Mouse (Mus musculus): ENCODE results near the gene Inip. TPM values are rescaled to one million over a fixed set of nuclear protein-coding genes. Genes with fewer than 3 reads are reported as not detected.

Inip gene
- polyA plus RNA-seq, 2 experiments = 20.4 to 40.0 TPM

- no peak for DNase-seq (ENCODE audit: low spot score)
- Histone ChIP-seq H3K4me1 (ENCODE audit: control insufficient read depth, insufficient read depth, low read length) (no peaks in the 10 kb centered on the region), H3K27ac (replicated peaks; ENCODE audit: low read depth, low read length) (no peak overlapping the region), H3K9ac (ENCODE audit: low read depth, low read length, severe bottlenecking) (no peak overlapping the region), H3K4me3 (replicated peaks; ENCODE audit: low read length) (no peak overlapping the region), H3K9me3 (ENCODE audit: control insufficient read depth, low read length) (no peaks in the 10 kb centered on the region), H3K27me3 (ENCODE audit: control insufficient read depth, insufficient read depth, low read length) (no peaks in the 10 kb centered on the region), H3K36me3 (ENCODE audit: control insufficient read depth, insufficient read depth, low read length) (no peaks in the 10 kb centered on the region), H3K4me2 (replicated peaks; ENCODE audit: low read depth, low read length, severe bottlenecking) (no peak overlapping the region)
- 75% methylated on average over 2 of the region's 2 CpGs for WGBS
- no peak for TF ChIP-seq POLR2A (IDR thresholded peaks at IDR 0.05; ENCODE audit: borderline replicate concordance, extremely low read depth, insufficient read depth, insufficient read length)
- no peak for ATAC-seq (ENCODE audit: low FRiP score, low read depth)
Measured at GRCm38 (mm10) chr4:59728839-59729238, 72.5 kb downstream of the Inip start.

- no peaks in the 10 kb centered on the region for H3K9me3 ChIP-seq (ENCODE audit: control insufficient read depth, low read length)
- TF ChIP-seq POLR2A (IDR thresholded peaks at IDR 0.05; ENCODE audit: borderline replicate concordance, extremely low read depth, insufficient read depth, insufficient read length) = no peak
Measured at GRCm38 (mm10) chr4:59727878-59728261, 73.5 kb downstream of the Inip start.

GRCm38 (mm10) chr4:59727187-59727877, 74.1 kb downstream of the Inip start:
- H3K9me3 ChIP-seq (ENCODE audit: control insufficient read depth, low read length) = no peaks in the 10 kb centered on the region
- no peak for TF ChIP-seq POLR2A (IDR thresholded peaks at IDR 0.05; ENCODE audit: borderline replicate concordance, extremely low read depth, insufficient read depth, insufficient read length)
- no peak overlapping the region for H3K9ac ChIP-seq (ENCODE audit: low read depth, low read length, severe bottlenecking)
- no peak overlapping the region for H3K27ac ChIP-seq (replicated peaks; ENCODE audit: low read depth, low read length)
- DNase-seq (ENCODE audit: low spot score) = no peak
- no peaks in the 10 kb centered on the region for H3K27me3 ChIP-seq (ENCODE audit: control insufficient read depth, insufficient read depth, low read length)
- no peak overlapping the region for H3K4me2 ChIP-seq (replicated peaks; ENCODE audit: low read depth, low read length, severe bottlenecking)
- WGBS = 61% methylated on average over 5 of the region's 5 CpGs
- ATAC-seq (ENCODE audit: low FRiP score, low read depth) = no peak
- H3K36me3 ChIP-seq (ENCODE audit: control insufficient read depth, insufficient read depth, low read length) = no peaks in the 10 kb centered on the region
- H3K4me3 ChIP-seq (replicated peaks; ENCODE audit: low read length) = no peak overlapping the region
- no peaks in the 10 kb centered on the region for H3K4me1 ChIP-seq (ENCODE audit: control insufficient read depth, insufficient read depth, low read length)

More at GRCm38 (mm10) chr4:59727878-59728261, 73.5 kb downstream of the Inip start:
- no peaks in the 10 kb centered on the region for H3K4me1 ChIP-seq (ENCODE audit: control insufficient read depth, insufficient read depth, low read length)
- no peak overlapping the region for H3K9ac ChIP-seq (ENCODE audit: low read depth, low read length, severe bottlenecking)
- no peaks in the 10 kb centered on the region for H3K27me3 ChIP-seq (ENCODE audit: control insufficient read depth, insufficient read depth, low read length)
- no peak overlapping the region for H3K4me2 ChIP-seq (replicated peaks; ENCODE audit: low read depth, low read length, severe bottlenecking)
- H3K27ac ChIP-seq (replicated peaks; ENCODE audit: low read depth, low read length) = no peak overlapping the region
- H3K36me3 ChIP-seq (ENCODE audit: control insufficient read depth, insufficient read depth, low read length) = no peaks in the 10 kb centered on the region
- whole genome bisulfite sequencing = 51% methylated on average over 9 of the region's 9 CpGs
- no peak for ATAC-seq (ENCODE audit: low FRiP score, low read depth)
- no peak overlapping the region for H3K4me3 ChIP-seq (replicated peaks; ENCODE audit: low read length)
- no peak for DNase-seq (ENCODE audit: low spot score)

- 91% methylated on average over 12 of the region's 12 CpGs for WGBS
Measured at GRCm38 (mm10) chr4:59726501-59726900, 74.9 kb downstream of the Inip start.

GRCm38 (mm10) chr4:59725579-59725978, 75.8 kb downstream of the Inip start:
- DNase-seq (ENCODE audit: low spot score) (no peak), ATAC-seq (ENCODE audit: low FRiP score, low read depth) (no peak)
- no peak overlapping the region for H3K9ac ChIP-seq (ENCODE audit: low read depth, low read length, severe bottlenecking)
- no peak overlapping the region for H3K27ac ChIP-seq (replicated peaks; ENCODE audit: low read depth, low read length)
- TF ChIP-seq POLR2A (IDR thresholded peaks at IDR 0.05; ENCODE audit: borderline replicate concordance, extremely low read depth, insufficient read depth, insufficient read length) = no peak
- no peak overlapping the region for H3K4me3 ChIP-seq (replicated peaks; ENCODE audit: low read length)
- H3K36me3 ChIP-seq (ENCODE audit: control insufficient read depth, insufficient read depth, low read length) = no peaks in the 10 kb centered on the region
- WGBS = 82% methylated on average over 4 of the region's 4 CpGs
- H3K4me2 ChIP-seq (replicated peaks; ENCODE audit: low read depth, low read length, severe bottlenecking) = no peak overlapping the region
- H3K27me3 ChIP-seq (ENCODE audit: control insufficient read depth, insufficient read depth, low read length) = no peaks in the 10 kb centered on the region
- H3K9me3 ChIP-seq (ENCODE audit: control insufficient read depth, low read length) = no peaks in the 10 kb centered on the region
- H3K4me1 ChIP-seq (ENCODE audit: control insufficient read depth, insufficient read depth, low read length) = no peaks in the 10 kb centered on the region

More at GRCm38 (mm10) chr4:59726501-59726900, 74.9 kb downstream of the Inip start:
- ATAC-seq (ENCODE audit: low FRiP score, low read depth) (no peak), DNase-seq (ENCODE audit: low spot score) (no peak)
- H3K4me2 ChIP-seq (replicated peaks; ENCODE audit: low read depth, low read length, severe bottlenecking) = no peak overlapping the region
- no peak overlapping the region for H3K9ac ChIP-seq (ENCODE audit: low read depth, low read length, severe bottlenecking)
- TF ChIP-seq POLR2A (IDR thresholded peaks at IDR 0.05; ENCODE audit: borderline replicate concordance, extremely low read depth, insufficient read depth, insufficient read length) = no peak
- H3K4me3 ChIP-seq (replicated peaks; ENCODE audit: low read length) = no peak overlapping the region
- no peaks in the 10 kb centered on the region for H3K9me3 ChIP-seq (ENCODE audit: control insufficient read depth, low read length)
- H3K36me3 ChIP-seq (ENCODE audit: control insufficient read depth, insufficient read depth, low read length) = no peaks in the 10 kb centered on the region
- no peaks in the 10 kb centered on the region for H3K4me1 ChIP-seq (ENCODE audit: control insufficient read depth, insufficient read depth, low read length)
- H3K27me3 ChIP-seq (ENCODE audit: control insufficient read depth, insufficient read depth, low read length) = no peaks in the 10 kb centered on the region
- H3K27ac ChIP-seq (replicated peaks; ENCODE audit: low read depth, low read length) = no peak overlapping the region

Data from limb, embryonic 14.5 days (tissue).